Mouse (Mus musculus): ENCODE data around the gene Hoxc4.

- 0 out of 2 replicates have a peak, but pooled peaks have one; percentile 4 for TF ChIP-seq CTCF (IDR thresholded peaks at IDR 0.05; ENCODE audit: low read depth)
- TF ChIP-seq EP300 (IDR thresholded peaks at IDR 0.05; ENCODE audit: low read depth): no peak
Observed at GRCm38 (mm10) chr15:102970740-102971139, 48.0 kb upstream of the Hoxc4 start.
